Mouse (Mus musculus) heart, embryonic 11.5 days (tissue): Measurements from ENCODE around the gene Camk2g. TPM values are rescaled to one million over a fixed set of nuclear protein-coding genes. Genes with fewer than 3 reads are reported as not detected.

Experiments
- ATAC-seq: fragments of 200-750 bp; cut with Nextera tagmentation; replicated peaks from 2 replicates; pipeline ENCODE4 v1.8.0; 2017; ENCODE audit warnings: moderate library complexity; ENCODE audit not compliant: insufficient number of reproducible peaks, low FRiP score, low TSS enrichment
- H3K27ac ChIP-seq: fragments of 300-500 bp; sonication (generic); 2 replicates; pipeline ENCODE4 v1.5.1; 2014; ENCODE audit warnings: mild to moderate bottlenecking, low read depth, low read length
- H3K27me3 ChIP-seq: fragments of 300-500 bp; sonication (generic); 2 replicates; pipeline ENCODE4 v1.6.1; 2014; ENCODE audit warnings: mild to moderate bottlenecking, low read length, mixed read lengths; ENCODE audit not compliant: control insufficient read depth, insufficient read depth
- H3K36me3 ChIP-seq: fragments of 300-500 bp; sonication (generic); 2 replicates; pipeline ENCODE4 v1.6.1; 2014; ENCODE audit warnings: mild to moderate bottlenecking, low read length, moderate library complexity, mixed read lengths; ENCODE audit not compliant: control insufficient read depth, insufficient read depth
- H3K4me1 ChIP-seq: fragments of 300-500 bp; sonication (generic); 2 replicates; pipeline ENCODE4 v1.6.1; 2014; ENCODE audit warnings: low read length; ENCODE audit not compliant: control insufficient read depth, insufficient read depth
- H3K4me2 ChIP-seq: fragments of 300-500 bp; sonication (generic); 2 replicates; pipeline ENCODE4 v1.6.1; 2014; ENCODE audit warnings: mild to moderate bottlenecking, moderate library complexity
- H3K4me3 ChIP-seq: fragments of 300-500 bp; sonication (generic); 2 replicates; pipeline ENCODE4 v1.5.1; 2014; ENCODE audit warnings: low read depth, low read length
- H3K9ac ChIP-seq: fragments of 300-500 bp; sonication (generic); 2 replicates; pipeline ENCODE4 v1.6.1; 2014; ENCODE audit warnings: mild to moderate bottlenecking, low read depth, low read length, moderate library complexity
- H3K9me3 ChIP-seq: fragments of 300-500 bp; sonication (generic); replicated peaks from 2 replicates; pipeline ENCODE4 v1.6.1; 2016; ENCODE audit warnings: low read length; ENCODE audit not compliant: control insufficient read depth
- WGBS: fragments of 180-500 bp; shearing (Covaris S2); extraction: QIAGEN DNeasy Blood & Tissue Kit; methylation state at CpG from one replicate; pipeline ENCODE4 v1.1.7; 2014; ENCODE audit not compliant: insufficient replicate concordance; 5-methylcytosine and 5-hydroxymethylcytosine counted together
- polyA plus RNA-seq: library from polyadenylated mRNA; unstranded; fragments of >200 nt; fragmentation: Nextera tagmentation; extraction: Ambion mirVana; gene quantifications from 2 replicates; pipeline ENCODE4 v1.2.1, GENCODE M21; 2014

Camk2g gene
- polyA plus RNA-seq, 1 experiment from 2014 or later, result 61.8 TPM

DNA sequence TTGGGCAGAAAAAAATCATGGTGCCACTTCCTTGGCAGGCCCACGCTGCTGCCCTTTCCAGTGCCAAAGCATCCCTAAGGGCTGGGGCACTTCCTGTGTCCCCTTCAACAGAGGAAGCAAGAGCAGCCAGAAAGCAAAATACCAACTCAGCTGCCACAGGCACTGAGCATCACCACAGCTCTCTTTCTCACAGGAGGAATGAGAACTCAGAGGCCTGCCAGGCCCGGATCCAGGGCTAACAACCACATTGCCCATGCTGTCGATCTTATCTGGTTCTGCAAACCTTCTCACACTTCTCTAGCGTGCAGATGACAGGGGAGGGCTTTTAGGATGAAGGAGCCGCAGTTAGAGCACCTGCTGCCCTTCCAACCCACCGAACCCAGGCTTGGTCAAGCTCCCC is 21.1 kb downstream of the Camk2g start:
- H3K4me2 ChIP-seq, result no peak overlapping the region
- peak overlapping the region; percentile 34; the same call in 1 of the 2 replicates for H3K9ac ChIP-seq
- peaks cover 12% of the 10 kb centered on the region for H3K36me3 ChIP-seq
- peak overlapping the region; percentile 29; the same call in 1 of the 2 replicates for H3K27ac ChIP-seq
- H3K4me1 ChIP-seq, result peaks cover 35% of the 10 kb centered on the region
- WGBS, result 44% methylated on average over 6 of the region's 6 CpGs
- no peaks in the 10 kb centered on the region for H3K27me3 ChIP-seq
- H3K4me3 ChIP-seq, result no peak overlapping the region
- H3K9me3 ChIP-seq, result no peaks in the 10 kb centered on the region
- ATAC-seq, result no peak

DNA sequence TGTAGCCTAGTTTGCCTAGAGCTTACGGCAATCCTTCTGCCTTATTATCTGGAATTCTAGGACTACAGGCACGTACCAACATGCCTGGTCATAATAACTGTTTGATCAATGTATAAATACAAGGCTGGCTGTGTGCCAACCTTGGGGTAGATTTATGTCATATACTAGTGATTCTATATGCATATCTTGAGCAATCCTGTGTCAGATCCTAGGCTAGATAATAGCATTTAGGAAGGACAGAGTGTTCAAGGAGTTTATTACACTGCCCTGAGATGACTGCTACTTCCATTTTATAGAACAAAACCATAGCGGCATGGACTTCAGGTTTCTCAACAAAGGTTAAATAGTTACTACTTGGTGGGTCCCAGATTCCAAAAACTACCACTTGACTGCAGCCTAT is 21.9 kb downstream of the Camk2g start:
- no peaks in the 10 kb centered on the region for H3K9me3 ChIP-seq
- no peak overlapping the region for H3K27ac ChIP-seq
- no peak overlapping the region for H3K4me3 ChIP-seq
- ATAC-seq, result no peak
- H3K9ac ChIP-seq, result no peak overlapping the region
- peaks cover 9% of the 10 kb centered on the region for H3K36me3 ChIP-seq
- H3K4me2 ChIP-seq, result no peak overlapping the region
- H3K4me1 ChIP-seq, result peaks cover 40% of the 10 kb centered on the region
- 93% methylated on average over 3 of the region's 3 CpGs for WGBS
- no peaks in the 10 kb centered on the region for H3K27me3 ChIP-seq

DNA sequence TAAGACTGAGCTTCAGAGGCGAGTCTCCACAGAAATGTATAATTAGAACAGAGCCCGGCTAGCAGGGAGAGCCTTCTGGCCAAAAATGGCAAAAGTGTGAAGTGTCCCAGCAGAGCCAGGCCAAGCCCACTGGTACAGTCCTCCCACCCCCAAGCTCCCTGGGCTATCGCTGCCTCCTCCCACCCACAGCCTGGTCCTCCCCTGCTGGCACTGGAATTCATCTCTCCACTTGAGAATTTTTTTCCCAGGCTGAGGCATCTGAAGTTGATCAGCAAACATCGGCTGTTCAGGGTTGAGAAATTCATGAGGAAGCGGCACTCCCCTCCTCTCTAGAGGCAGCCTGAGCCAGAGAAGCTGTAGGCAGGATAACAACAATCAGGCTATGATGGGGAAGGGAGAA is 25.3 kb downstream of the Camk2g start:
- Histone ChIP-seq H3K36me3 (peaks cover 14% of the 10 kb centered on the region), H3K9ac (peak overlapping the region; percentile 52; the same call in 1 of the 2 replicates), H3K27me3 (no peaks in the 10 kb centered on the region), H3K4me2 (0 out of 2 replicates have a peak overlapping the region, but pooled peaks have one; percentile 1), H3K4me1 (peaks cover 43% of the 10 kb centered on the region), H3K9me3 (no peaks in the 10 kb centered on the region), H3K4me3 (no peak overlapping the region), H3K27ac (peak overlapping the region; percentile 92)
- 44% methylated on average over 5 of the region's 5 CpGs for WGBS
- no peak; the same call in 1 of the 2 replicates for ATAC-seq

DNA sequence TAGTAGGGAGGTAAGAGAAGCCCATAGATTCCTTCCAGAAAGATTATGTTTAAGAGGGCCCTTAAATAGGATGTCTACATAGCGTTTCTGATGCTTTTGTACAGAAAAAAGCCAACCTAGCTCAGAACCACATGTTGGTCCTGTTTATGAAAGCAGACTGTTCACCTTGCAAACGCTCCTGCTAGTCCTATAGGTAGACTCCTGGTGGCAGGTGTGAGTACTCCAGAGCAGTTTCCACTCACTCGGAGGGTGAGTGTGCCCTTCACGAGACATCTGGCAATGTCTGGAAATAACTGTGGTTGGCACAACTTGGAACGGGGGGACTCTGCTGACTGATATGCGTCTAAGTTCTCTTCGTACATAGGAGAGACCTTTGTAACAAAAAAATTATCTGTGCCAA is 26.0 kb downstream of the Camk2g start:
- Histone ChIP-seq H3K36me3 (peaks cover 18% of the 10 kb centered on the region), H3K9ac (peak overlapping the region; percentile 52; the same call in 1 of the 2 replicates), H3K4me1 (peaks cover 36% of the 10 kb centered on the region), H3K4me2 (peak overlapping the region; percentile 1; the same call in 1 of the 2 replicates), H3K4me3 (no peak overlapping the region), H3K27me3 (no peaks in the 10 kb centered on the region), H3K27ac (peak overlapping the region; percentile 92), H3K9me3 (no peaks in the 10 kb centered on the region)
- ATAC-seq, result no peak
- 85% methylated on average over 7 of the region's 7 CpGs for WGBS

DNA sequence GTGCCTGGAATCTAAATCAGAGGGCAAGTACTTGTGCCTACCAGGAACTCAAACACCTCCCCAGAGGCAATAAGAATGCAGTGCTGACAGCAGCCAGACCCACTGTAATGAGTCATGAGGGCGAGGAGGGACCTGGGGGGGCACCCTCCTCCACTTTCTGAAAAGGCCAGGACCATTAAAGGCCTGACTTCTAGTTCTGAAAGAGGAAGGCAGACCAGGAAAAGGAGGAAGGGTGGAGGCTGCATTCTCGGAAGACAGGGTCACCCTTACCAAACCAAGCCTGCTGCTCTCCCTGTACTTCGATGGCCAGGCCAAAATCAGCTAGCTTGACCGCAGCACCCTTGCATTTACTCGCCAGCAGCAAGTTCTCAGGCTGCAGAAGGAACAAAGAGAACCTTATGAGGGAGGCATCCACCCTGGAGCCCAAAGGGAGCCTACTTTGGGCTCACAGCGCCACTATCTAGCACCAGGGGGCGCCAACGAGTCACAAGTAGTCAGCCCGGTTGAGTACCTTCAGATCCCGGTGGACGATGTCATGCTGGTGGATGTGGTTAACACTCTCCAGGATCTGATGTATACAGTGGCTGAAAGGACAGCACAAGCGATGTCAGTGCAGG is 28.1 kb downstream of the Camk2g start:
- Histone ChIP-seq H3K27me3 (no peaks in the 10 kb centered on the region), H3K36me3 (peaks cover 16% of the 10 kb centered on the region), H3K9me3 (no peaks in the 10 kb centered on the region), H3K4me3 (no peak overlapping the region), H3K9ac (peak overlapping the region; percentile 13; the same call in 1 of the 2 replicates), H3K27ac (peak overlapping the region; percentile 90), H3K4me2 (0 out of 2 replicates have a peak overlapping the region, but pooled peaks have one; percentile 4), H3K4me1 (peaks cover 31% of the 10 kb centered on the region)
- ATAC-seq, result peak; percentile 40; the same call in 1 of the 2 replicates
- 18% methylated on average over 12 of the region's 12 CpGs for WGBS

DNA sequence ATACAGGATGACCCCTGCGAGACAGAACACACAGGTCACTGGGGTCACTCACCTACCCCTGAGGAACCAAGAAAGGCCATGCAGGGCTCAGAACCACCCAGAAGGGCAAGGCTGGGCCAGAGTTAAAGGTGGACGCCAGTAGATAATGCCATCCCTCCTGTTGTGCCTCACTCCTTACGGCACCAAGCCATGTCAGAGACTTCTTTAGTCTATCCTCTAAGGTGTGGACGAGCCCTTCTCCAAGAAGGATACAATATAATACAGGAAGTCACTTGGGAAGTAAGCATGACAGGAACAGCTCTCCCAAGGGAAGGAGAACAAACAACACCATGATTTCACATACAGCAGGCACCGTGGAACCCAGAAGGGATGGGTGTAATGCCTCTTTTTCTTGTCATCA is 28.9 kb downstream of the Camk2g start:
- H3K9ac ChIP-seq, result 0 out of 2 replicates have a peak overlapping the region, but pooled peaks have one; percentile 13
- peak overlapping the region; percentile 90 for H3K27ac ChIP-seq
- no peaks in the 10 kb centered on the region for H3K27me3 ChIP-seq
- no peak for ATAC-seq
- no peak overlapping the region for H3K4me2 ChIP-seq
- peaks cover 20% of the 10 kb centered on the region for H3K36me3 ChIP-seq
- no peak overlapping the region for H3K4me3 ChIP-seq
- no peaks in the 10 kb centered on the region for H3K9me3 ChIP-seq
- H3K4me1 ChIP-seq, result peaks cover 31% of the 10 kb centered on the region
- WGBS, result 76% methylated on average over 5 of the region's 5 CpGs

DNA sequence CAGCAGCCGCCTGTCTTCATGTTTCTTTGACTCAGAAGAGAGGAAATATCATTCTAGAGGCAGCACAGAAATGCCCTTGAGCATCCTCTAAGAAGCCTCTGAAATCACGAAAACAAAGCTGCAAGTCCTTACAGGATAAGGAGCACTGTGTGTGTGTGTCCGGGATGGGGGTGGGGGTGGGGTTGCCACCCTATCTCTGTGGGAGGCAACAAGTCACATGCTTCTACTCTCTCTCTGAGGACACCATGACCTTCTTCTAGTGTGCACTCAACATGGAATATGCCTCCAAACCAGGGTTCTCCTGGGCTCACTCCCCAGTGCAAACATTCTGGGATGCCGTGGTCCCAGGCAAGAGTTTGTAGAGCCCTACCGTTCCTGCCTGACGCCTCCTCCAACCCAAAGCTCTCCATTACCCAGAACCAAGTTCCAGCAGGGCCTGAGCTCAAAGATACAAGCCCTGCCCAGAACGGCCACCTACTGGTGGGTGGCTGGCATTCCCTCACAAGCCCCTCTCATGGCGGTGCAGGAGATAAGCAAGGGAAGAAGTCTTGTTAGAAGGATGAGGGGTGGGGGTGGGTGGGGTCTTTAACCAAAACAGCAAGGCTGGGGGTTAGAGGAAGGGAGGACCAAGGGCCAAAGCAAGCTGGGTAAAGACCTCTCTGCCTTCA is 35.0 kb downstream of the Camk2g start:
- Histone ChIP-seq H3K36me3 (peaks cover 33% of the 10 kb centered on the region), H3K4me3 (no peak overlapping the region), H3K9ac (no peak overlapping the region), H3K4me2 (no peak overlapping the region), H3K9me3 (no peaks in the 10 kb centered on the region), H3K4me1 (0 out of 2 replicates have a peak, but pooled peaks cover 4% of the 10 kb centered on the region), H3K27ac (no peak overlapping the region), H3K27me3 (no peaks in the 10 kb centered on the region)
- WGBS, result 53% methylated on average over 8 of the region's 8 CpGs
- ATAC-seq, result no peak

DNA sequence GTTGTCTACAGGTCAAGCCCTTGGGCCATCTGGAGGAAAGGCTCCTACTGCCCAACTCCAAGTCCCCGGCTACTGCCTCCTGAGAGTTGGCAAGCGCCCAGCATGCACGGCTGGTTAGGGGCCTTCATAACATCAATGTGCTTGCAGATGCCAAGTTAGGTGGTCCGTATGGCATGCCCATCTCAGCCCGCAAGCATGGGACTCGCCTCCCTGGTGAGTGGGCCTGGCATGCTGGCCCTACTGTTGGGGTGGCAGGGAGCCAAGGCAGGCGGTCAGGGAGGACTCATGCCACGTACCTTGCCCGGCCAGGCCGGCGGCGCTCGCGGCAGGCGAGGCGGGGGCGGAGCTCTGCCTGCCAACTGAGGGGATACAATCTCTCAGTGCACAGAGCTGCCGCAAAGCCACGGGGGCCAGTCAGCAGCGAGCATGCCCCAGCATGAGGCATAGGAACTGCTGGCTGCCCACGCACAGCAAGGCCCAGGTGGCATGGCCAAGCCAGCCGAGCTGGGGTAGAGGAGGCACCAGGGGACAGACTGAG is 36.4 kb downstream of the Camk2g start:
- Histone ChIP-seq H3K4me2 (no peak overlapping the region), H3K27me3 (no peaks in the 10 kb centered on the region), H3K9me3 (no peaks in the 10 kb centered on the region), H3K9ac (no peak overlapping the region), H3K4me1 (0 out of 2 replicates have a peak, but pooled peaks cover 4% of the 10 kb centered on the region), H3K27ac (no peak overlapping the region), H3K36me3 (peaks cover 32% of the 10 kb centered on the region), H3K4me3 (no peak overlapping the region)
- no peak for ATAC-seq
- WGBS, result 92% methylated on average over 22 of the region's 22 CpGs
